Mouse (Mus musculus) neural tube, embryonic 13.5 days (tissue): ENCODE measurements around the gene Idua. TPM values are rescaled to one million over a fixed set of nuclear protein-coding genes. Genes with fewer than 3 reads are reported as not detected.

Experiments
- ATAC-seq: fragments of 200-750 bp; cut with Nextera tagmentation; 2 replicates; pipeline ENCODE4 v1.8.0; 2017; ENCODE audit warnings: low read depth, mild to moderate bottlenecking, moderate TSS enrichment, moderate library complexity
- H3K27ac ChIP-seq: fragments of 300-500 bp; sonication (generic); replicated peaks from 2 replicates; pipeline ENCODE4 v1.5.1; 2015; ENCODE audit warnings: moderate library complexity, mild to moderate bottlenecking, inconsistent platforms
- H3K27me3 ChIP-seq: fragments of 300-500 bp; sonication (generic); 2 replicates; pipeline ENCODE4 v1.6.1; 2015; ENCODE audit warnings: mild to moderate bottlenecking, inconsistent platforms
- H3K36me3 ChIP-seq: fragments of 300-500 bp; sonication (generic); 2 replicates; pipeline ENCODE4 v1.6.1; 2015; ENCODE audit warnings: mild to moderate bottlenecking, inconsistent platforms
- H3K4me1 ChIP-seq: fragments of 300-500 bp; sonication (generic); replicated peaks from 2 replicates; pipeline ENCODE4 v1.6.1; 2015; ENCODE audit warnings: inconsistent platforms
- H3K4me2 ChIP-seq: fragments of 300-500 bp; sonication (generic); 2 replicates; pipeline ENCODE4 v1.6.1; 2015; ENCODE audit warnings: inconsistent platforms, mild to moderate bottlenecking, moderate library complexity
- H3K4me3 ChIP-seq: fragments of 300-500 bp; sonication (generic); 2 replicates; pipeline ENCODE4 v1.5.1; 2015; ENCODE audit warnings: mild to moderate bottlenecking, inconsistent platforms
- H3K9ac ChIP-seq: fragments of 300-500 bp; sonication (generic); 2 replicates; pipeline ENCODE4 v1.6.1; 2015; ENCODE audit warnings: moderate library complexity, mild to moderate bottlenecking, inconsistent platforms
- H3K9me3 ChIP-seq: fragments of 300-500 bp; sonication (generic); 2 replicates; pipeline ENCODE4 v1.6.1; 2016; ENCODE audit warnings: inconsistent platforms
- WGBS: fragments of 180-500 bp; shearing (Covaris S2); methylation state at CpG from one replicate; pipeline ENCODE4 v1.1.7; 2015; 5-methylcytosine and 5-hydroxymethylcytosine counted together
- polyA plus RNA-seq: library from polyadenylated mRNA; unstranded; fragments of >200 nt; fragmentation: Nextera tagmentation; extraction: Ambion mirVana; gene quantifications from 2 replicates; pipeline ENCODE4 v1.2.1, GENCODE M21; 2015

Idua gene
- polyA plus RNA-seq, 1 experiment from 2014 or later: 9.2 TPM

GRCm38 (mm10) chr5:108675251-108675816, 15.2 kb downstream of the Idua start, which contains the start of gene Slc26a1:
Slc26a1 (minus strand) TSS chr5:108675569.
- Histone ChIP-seq H3K9ac (no peak within 1 kb of the TSS), H3K27ac (no peak within 1 kb of the TSS), H3K27me3 (no peaks in the 10 kb centered on the region), H3K9me3 (no peaks in the 10 kb centered on the region), H3K4me1 (peaks cover 16% of the 10 kb centered on the region), H3K36me3 (peaks cover 21% of the 10 kb centered on the region), H3K4me2 (no peak within 1 kb of the TSS), H3K4me3 (no peak within 1 kb of the TSS)
- 85% methylated on average over 9 of the region's 9 CpGs for WGBS
- ATAC-seq: no peak

GRCm38 (mm10) chr5:108676772-108677498, 16.8 kb downstream of the Idua start:
- Histone ChIP-seq H3K4me3 (peak overlapping the region; percentile 34), H3K9ac (peak overlapping the region; percentile 60), H3K36me3 (peaks cover 15% of the 10 kb centered on the region), H3K27me3 (no peaks in the 10 kb centered on the region), H3K9me3 (no peaks in the 10 kb centered on the region), H3K27ac (peak overlapping the region; percentile 85), H3K4me2 (peak overlapping the region; percentile 57), H3K4me1 (peaks cover 15% of the 10 kb centered on the region)
- WGBS: 8% methylated on average over 5 of the region's 5 CpGs
- peak; percentile 57 for ATAC-seq

DNA sequence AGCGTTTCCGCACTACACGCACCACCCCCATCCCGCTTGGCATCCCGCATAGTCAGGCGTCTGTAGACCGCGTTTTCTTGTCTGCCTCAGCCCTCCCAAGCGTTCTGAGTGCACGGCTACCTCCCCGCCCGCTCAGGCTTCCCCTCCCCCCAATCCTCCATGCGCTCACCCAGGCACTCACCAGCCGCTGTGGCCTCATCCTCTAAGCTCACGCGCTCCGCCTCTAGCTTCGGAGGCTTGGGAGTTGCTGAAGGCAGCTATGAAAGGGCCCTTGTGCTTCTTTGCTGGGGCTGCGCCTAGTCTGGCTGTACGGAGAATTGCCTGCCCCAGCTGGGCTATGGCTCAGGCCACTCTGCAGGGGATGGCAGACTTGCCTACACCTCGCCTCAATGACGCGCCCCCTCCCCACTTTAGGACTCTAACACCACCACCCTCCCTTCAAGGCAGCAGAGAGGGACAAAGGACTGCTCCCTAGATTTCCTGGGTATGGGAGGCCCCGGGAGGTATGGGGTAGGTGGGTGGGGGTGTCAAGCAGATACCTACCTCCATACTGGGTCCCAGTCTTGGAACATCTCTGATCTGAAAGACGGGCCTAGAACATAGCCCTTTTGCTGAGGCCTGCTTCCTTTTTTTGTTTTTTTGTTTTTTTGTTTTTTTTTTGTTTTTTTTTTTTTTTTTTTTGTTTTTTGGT, 17.6 kb downstream of the Idua start:
- Histone ChIP-seq H3K36me3 (peaks cover 7% of the 10 kb centered on the region; the same call in 1 of the 2 replicates), H3K4me3 (peak overlapping the region; percentile 34), H3K27ac (peak overlapping the region; percentile 85), H3K4me2 (peak overlapping the region; percentile 57), H3K9me3 (no peaks in the 10 kb centered on the region), H3K4me1 (peaks cover 15% of the 10 kb centered on the region), H3K9ac (peak overlapping the region; percentile 60), H3K27me3 (no peaks in the 10 kb centered on the region)
- WGBS: 5% methylated on average over 25 of the region's 25 CpGs
- peak; percentile 93 for ATAC-seq

GRCm38 (mm10) chr5:108678296-108678854, 18.2 kb downstream of the Idua start:
- Histone ChIP-seq H3K27me3 (no peaks in the 10 kb centered on the region), H3K4me1 (peaks cover 15% of the 10 kb centered on the region), H3K27ac (no peak overlapping the region), H3K4me2 (no peak overlapping the region), H3K4me3 (no peak overlapping the region), H3K36me3 (peaks cover 1% of the 10 kb centered on the region; the same call in 1 of the 2 replicates), H3K9ac (no peak overlapping the region), H3K9me3 (no peaks in the 10 kb centered on the region)
- no peak for ATAC-seq
- WGBS: 91% methylated on average over 6 of the region's 6 CpGs

DNA sequence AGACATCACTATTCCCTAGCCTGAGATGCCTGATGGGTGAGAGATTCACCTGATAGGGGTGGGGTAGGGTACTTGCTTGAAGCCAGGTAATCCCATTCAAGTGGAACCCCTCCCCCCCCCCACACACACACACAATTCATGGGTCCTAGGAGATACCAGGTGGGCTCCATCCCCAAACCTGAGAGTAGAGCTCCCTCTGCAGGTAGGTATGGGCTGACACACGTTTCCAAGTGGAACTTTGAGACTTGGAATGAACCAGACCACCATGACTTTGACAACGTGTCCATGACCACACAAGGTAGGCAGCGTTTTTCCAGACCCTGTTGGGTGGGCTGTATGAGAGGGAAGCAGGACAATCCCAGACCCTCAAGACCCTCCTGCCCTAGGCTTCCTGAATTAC, 19.8 kb downstream of the Idua start:
- 63% methylated on average over 3 of the region's 3 CpGs for WGBS

DNA sequence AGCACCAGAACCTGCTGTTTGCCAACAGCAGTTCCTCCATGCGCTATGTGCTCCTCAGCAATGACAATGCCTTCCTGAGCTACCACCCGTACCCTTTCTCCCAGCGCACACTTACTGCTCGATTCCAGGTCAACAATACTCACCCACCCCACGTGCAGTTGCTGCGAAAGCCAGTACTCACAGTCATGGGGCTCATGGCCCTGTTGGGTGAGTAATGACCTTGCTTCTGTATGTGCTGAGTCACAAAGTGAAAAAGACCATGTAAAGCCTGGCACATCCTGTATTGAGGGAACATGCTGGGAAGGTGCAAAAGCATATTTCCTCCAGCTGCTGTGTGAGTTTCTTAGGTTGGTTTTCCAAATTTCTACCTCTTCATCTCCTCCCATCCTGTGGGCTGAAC, 20.7 kb downstream of the Idua start:
- H3K4me2 ChIP-seq: no peak overlapping the region
- no peak for ATAC-seq
- no peak overlapping the region for H3K4me3 ChIP-seq
- no peak overlapping the region for H3K27ac ChIP-seq
- peaks cover 15% of the 10 kb centered on the region for H3K4me1 ChIP-seq
- H3K27me3 ChIP-seq: no peaks in the 10 kb centered on the region
- no peaks in the 10 kb centered on the region for H3K36me3 ChIP-seq
- WGBS: 89% methylated on average over 6 of the region's 6 CpGs
- H3K9me3 ChIP-seq: no peaks in the 10 kb centered on the region
- H3K9ac ChIP-seq: no peak overlapping the region

More for the DNA sequence above, 19.8 kb downstream of the Idua start:
- no peak overlapping the region for H3K4me2 ChIP-seq
- no peak overlapping the region for H3K4me3 ChIP-seq
- H3K27me3 ChIP-seq: no peaks in the 10 kb centered on the region
- H3K9ac ChIP-seq: no peak overlapping the region
- H3K36me3 ChIP-seq: no peaks in the 10 kb centered on the region
- ATAC-seq: no peak
- H3K9me3 ChIP-seq: no peaks in the 10 kb centered on the region
- peaks cover 15% of the 10 kb centered on the region for H3K4me1 ChIP-seq
- no peak overlapping the region for H3K27ac ChIP-seq

DNA sequence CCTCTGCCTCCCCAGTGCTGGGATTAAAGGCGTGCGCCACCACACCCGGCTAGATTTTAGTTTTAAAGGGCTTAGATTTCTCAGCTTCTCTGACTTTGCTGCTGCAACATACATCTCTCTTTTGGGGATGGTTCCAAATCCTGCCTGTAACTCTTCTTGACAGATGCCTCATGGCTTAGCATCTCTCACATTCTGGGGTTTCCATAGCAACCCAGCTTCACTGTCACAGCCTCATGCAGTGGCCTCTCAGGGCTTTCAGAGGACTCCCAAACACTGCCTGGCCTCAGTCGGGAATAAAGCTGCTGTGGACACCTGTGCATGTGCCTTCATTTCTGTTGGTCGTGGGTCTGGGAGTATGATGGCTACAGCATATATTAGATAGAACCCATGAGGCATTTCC, 29.0 kb downstream of the Idua start:
- Histone ChIP-seq H3K4me2 (no peak overlapping the region), H3K4me1 (peaks cover 11% of the 10 kb centered on the region), H3K36me3 (no peaks in the 10 kb centered on the region), H3K27me3 (peaks cover 20% of the 10 kb centered on the region), H3K27ac (no peak overlapping the region), H3K4me3 (no peak overlapping the region), H3K9me3 (no peaks in the 10 kb centered on the region), H3K9ac (no peak overlapping the region)
- no peak for ATAC-seq
- WGBS: 61% methylated on average over 5 of the region's 5 CpGs

- H3K27ac ChIP-seq: no peak overlapping the region
- 85% methylated on average over 4 of the region's 4 CpGs for WGBS
- no peaks in the 10 kb centered on the region for H3K36me3 ChIP-seq
- H3K4me2 ChIP-seq: no peak overlapping the region
- ATAC-seq: no peak
- peaks cover 30% of the 10 kb centered on the region for H3K4me1 ChIP-seq
- no peak overlapping the region for H3K9ac ChIP-seq
- peaks cover 20% of the 10 kb centered on the region for H3K27me3 ChIP-seq
- no peaks in the 10 kb centered on the region for H3K9me3 ChIP-seq
- no peak overlapping the region for H3K4me3 ChIP-seq
Observed at GRCm38 (mm10) chr5:108691152-108691551, 31.0 kb downstream of the Idua start.

GRCm38 (mm10) chr5:108692271-108692670, 32.1 kb downstream of the Idua start, which contains the start of gene Fgfrl1:
Fgfrl1 (plus strand) TSS chr5:108692382.
- peak within 1 kb of the TSS; percentile 92 for H3K4me2 ChIP-seq
- no peaks in the 10 kb centered on the region for H3K36me3 ChIP-seq
- ATAC-seq: no peak
- peak within 1 kb of the TSS; percentile 75 for H3K4me3 ChIP-seq
- no peak within 1 kb of the TSS for H3K27ac ChIP-seq
- peaks cover 20% of the 10 kb centered on the region for H3K27me3 ChIP-seq
- H3K4me1 ChIP-seq: peaks cover 41% of the 10 kb centered on the region
- 7% methylated on average over 16 of the region's 18 CpGs for WGBS
- H3K9me3 ChIP-seq: no peaks in the 10 kb centered on the region
- peak within 1 kb of the TSS; percentile 77; the same call in 1 of the 2 replicates for H3K9ac ChIP-seq

DNA sequence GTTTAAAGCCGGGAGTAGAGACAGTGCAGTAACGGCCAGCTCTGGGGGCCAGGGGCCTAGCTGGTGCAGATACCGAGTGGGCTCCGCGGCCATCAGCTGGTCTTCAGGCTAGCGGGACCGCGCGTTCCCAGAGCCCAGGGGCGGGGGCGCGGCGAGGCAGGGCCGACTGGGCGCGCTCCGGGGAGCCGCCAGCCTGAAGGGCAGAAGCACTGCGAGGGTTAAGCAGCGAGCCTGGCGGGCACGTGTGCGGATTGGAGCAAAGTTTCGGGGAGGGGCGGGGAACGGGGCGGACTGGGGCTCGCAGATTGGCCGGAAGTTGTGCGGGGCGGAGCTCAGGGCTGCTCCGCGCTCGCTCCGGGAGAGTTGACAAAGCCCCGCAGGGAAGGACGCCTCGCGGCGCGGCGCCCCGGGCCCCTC, 33.7 kb downstream of the Idua start:
- WGBS: under 1% methylated on average over 41 of the region's 43 CpGs
- peak; percentile 91 for ATAC-seq
- no peak overlapping the region for H3K27ac ChIP-seq

DNA sequence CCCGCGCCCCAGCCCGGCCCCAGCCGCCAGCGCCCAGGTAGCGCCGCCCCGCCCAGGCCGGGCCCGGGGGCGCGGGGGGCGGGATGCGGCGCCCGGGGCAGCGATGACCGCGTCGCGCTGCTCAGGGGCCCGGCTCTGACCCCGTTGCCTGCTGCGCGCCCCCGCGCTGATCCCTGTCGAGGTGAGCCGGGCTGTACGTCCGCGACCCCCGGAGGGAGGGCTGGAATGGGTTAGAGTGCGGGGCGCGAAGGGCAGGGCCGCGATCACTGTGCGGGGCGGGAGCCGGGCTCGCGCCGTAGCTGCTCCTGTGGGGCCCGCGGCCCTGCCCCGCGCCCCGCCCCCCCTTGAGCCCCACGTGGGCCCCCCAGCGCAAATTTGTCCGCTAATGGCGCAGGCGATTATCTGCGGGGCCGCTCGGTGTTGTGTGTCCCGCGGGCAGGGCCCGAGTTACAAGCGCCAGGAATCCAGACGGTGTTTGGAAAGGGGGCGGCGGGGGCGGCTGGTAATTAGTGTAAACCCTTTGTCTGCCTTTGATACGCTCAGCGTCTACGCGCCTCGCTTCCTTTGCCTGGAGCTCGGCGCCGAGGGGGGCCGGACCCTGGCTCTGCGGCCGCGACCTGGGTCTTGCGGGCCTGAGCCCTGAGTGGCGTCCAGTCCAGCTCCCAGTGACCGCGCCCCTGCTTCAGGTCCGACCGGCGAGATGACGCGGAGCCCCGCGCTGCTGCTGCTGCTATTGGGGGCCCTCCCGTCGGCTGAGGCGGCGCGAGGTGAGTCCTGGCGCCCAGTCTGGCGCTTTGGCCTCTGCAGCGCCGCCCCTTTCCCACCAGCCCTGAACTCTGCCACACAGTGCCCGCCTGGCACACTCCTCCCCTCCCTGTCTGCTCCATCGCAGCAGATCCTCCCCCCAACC, 34.5 kb downstream of the Idua start:
- Histone ChIP-seq H3K36me3 (no peaks in the 10 kb centered on the region), H3K9ac (peak overlapping the region; percentile 77), H3K27me3 (peaks cover 20% of the 10 kb centered on the region), H3K4me2 (peak overlapping the region; percentile 92), H3K4me3 (peak overlapping the region; percentile 75), H3K4me1 (peaks cover 55% of the 10 kb centered on the region), H3K9me3 (no peaks in the 10 kb centered on the region), H3K27ac (no peak overlapping the region)
- under 1% methylated on average over 71 of the region's 99 CpGs for WGBS
- ATAC-seq: peak; percentile 57

More for the DNA sequence above, 33.7 kb downstream of the Idua start:
- peaks cover 58% of the 10 kb centered on the region for H3K4me1 ChIP-seq
- H3K9me3 ChIP-seq: no peaks in the 10 kb centered on the region
- H3K4me2 ChIP-seq: peak overlapping the region; percentile 92
- H3K4me3 ChIP-seq: peak overlapping the region; percentile 75
- H3K27me3 ChIP-seq: peaks cover 20% of the 10 kb centered on the region
- H3K36me3 ChIP-seq: no peaks in the 10 kb centered on the region
- peak overlapping the region; percentile 77 for H3K9ac ChIP-seq
